Mouse (Mus musculus) WW6 (cell line): ENCODE measurements around the gene Fhad1.

Experiments
- DNase-seq: peaks from one replicate; pipeline ENCODE4 v3.0.0-alpha.2; 2013; ENCODE audit warnings: low read depth, low spot score

Fhad1 gene

GRCm38 (mm10) chr4:142044452-142044851, 29.6 kb upstream of the Fhad1 start:
- no peak for DNase-seq

- DNase-seq = no peak
Observed at GRCm38 (mm10) chr4:142039662-142040353, 24.9 kb upstream of the Fhad1 start.

GRCm38 (mm10) chr4:142037897-142038296, 23.0 kb upstream of the Fhad1 start:
- DNase-seq = no peak

- no peak for DNase-seq
Observed at GRCm38 (mm10) chr4:142028533-142028932, 13.7 kb upstream of the Fhad1 start.

- DNase-seq = no peak
Observed at GRCm38 (mm10) chr4:142026965-142027364, 12.1 kb upstream of the Fhad1 start.

- no peak for DNase-seq
Observed at GRCm38 (mm10) chr4:142024536-142024935, 9.7 kb upstream of the Fhad1 start.

- DNase-seq = no peak
Observed at GRCm38 (mm10) chr4:142023166-142023565, 8.3 kb upstream of the Fhad1 start.

DNA sequence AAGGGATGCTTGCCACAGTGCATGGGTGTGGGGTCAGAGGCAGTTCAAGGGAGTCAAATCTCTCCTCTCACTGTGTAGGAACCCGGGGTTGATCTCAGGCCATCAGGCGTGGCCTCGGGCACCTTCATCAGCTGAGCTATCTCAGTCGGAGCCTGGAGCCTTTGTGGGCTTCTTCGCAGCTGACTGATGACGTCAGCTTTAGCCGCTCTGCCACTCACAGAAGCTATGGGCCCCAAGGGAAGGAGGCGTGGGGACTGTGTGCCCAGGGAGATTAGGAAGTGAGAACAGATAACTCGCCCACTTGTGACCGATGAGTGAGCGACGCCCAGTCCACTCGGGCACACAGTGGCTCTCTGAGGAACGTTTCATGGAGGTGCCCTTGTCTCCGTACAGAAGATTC, 2.8 kb upstream of the Fhad1 start:
- peak; percentile 52 for DNase-seq

DNA sequence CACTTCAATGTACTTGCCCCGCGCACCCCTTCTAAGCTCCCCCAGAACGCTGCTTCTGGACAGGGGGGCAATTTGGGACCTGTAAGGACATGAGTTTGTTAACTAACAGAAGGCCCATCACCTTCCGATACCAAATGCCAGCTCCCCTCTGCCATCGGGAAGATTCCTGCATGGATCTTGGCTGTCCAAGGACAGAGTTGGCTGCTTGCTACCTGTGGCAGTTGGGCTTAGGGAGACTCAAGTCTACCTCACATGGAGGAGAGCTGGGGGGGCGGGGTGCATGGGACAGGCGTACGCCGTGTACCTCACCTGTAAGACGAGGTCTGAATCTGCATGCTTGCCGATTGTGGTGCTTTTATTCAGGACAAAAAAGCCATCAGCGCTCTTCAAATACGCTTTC, 3.6 kb downstream of the Fhad1 start:
- no peak for DNase-seq

- no peak for DNase-seq
Observed at GRCm38 (mm10) chr4:142010441-142010840, 4.4 kb downstream of the Fhad1 start.

GRCm38 (mm10) chr4:142008206-142008605, 6.7 kb downstream of the Fhad1 start:
- DNase-seq = no peak

- DNase-seq = no peak
Observed at GRCm38 (mm10) chr4:142000581-142000980, 14.3 kb downstream of the Fhad1 start.

- no peak for DNase-seq
Observed at GRCm38 (mm10) chr4:141999494-142000074, 15.3 kb downstream of the Fhad1 start.

GRCm38 (mm10) chr4:141998282-141998821, 16.5 kb downstream of the Fhad1 start:
- DNase-seq = no peak

- DNase-seq = no peak
Observed at GRCm38 (mm10) chr4:141996880-141997279, 18.0 kb downstream of the Fhad1 start.

GRCm38 (mm10) chr4:141996086-141996485, 18.8 kb downstream of the Fhad1 start:
- DNase-seq = no peak

- DNase-seq = peak; percentile 86
Observed at GRCm38 (mm10) chr4:141994062-141994471, 20.8 kb downstream of the Fhad1 start.

DNA sequence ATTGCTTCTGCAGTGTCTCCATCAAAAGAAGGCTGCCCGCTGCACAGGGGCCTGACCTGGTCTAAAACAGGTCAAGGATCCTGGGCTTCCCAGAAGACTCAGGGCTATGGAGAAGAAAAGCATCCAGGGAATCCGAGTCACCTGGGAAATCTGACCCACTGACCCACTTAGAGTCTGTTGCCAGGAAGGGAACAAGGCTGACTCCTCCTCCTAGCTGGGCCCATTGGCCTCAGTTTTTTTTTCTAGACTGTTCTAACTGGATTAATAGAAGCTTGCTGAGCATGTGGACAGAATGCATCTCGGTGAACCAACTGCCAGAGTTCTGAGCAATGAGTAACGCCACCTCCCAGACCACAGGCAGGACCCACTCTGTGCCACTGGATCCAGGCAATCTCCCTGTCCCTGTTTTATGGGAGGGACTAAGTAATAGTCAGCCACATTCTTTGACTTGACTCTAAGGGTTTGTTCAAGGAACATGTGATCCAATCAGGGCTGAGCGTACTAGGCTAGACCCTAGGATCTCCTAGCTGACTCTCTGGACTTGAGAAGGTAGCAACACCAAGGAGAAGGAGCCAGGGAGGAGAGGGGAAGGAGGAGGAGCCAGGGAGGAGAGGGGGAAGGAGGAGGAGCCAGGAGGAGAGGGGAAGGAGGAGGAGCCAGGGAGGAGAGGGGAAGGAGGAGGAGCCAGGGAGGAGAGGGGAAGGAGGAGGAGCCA, 21.4 kb downstream of the Fhad1 start:
- DNase-seq = no peak

DNA sequence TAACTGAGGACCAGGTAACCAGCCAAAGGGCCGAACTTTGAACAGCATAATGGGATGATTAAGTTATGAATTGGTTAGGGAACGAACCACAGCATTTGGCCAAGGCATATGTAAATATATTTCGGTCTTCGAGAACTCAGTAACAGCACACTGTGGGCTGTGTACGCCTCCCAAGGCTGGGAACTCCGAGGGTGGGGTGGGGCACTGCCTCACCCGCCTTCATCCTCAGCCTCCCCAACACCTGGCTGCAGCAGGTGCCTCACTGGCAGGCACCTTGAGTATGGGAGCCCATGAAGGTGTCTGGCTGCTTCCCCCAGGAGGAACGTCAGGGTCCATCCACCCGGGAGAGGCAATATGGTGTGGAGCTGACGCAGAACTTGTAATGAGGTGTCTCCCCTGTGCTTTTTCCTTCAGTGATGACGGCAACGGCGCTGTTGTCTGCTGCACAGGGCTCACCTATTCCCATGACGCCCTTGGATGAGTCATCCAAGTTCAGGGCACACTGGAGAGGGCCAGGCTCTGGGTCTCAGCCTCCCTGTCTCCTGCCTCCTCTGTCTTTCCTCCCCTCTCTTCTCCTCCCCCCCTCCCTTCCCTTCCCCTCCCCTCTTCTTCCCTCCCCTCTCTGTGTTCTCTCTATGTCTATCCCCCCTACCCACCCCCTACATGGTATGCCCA, 22.2 kb downstream of the Fhad1 start:
- no peak for DNase-seq

GRCm38 (mm10) chr4:141988178-141988577, 26.7 kb downstream of the Fhad1 start:
- DNase-seq = no peak

DNA sequence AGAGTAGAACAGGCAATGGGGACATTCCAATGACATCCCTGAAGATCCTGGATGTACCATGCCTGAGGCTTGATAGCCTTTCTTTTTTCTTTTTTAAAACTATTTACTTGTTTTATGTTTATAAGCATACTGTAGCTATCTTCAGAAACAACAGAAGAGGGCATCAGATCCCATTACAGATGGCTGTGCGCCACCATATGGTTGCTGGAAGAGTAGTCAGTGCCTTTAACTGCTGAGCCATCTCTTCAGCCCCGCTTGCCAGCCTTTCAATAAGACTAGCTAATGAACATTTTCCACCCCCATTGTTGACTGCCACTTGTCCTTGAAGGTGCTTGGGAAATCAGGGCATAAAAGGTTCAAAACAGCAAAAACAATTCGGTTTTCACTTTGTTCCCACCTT, 31.2 kb downstream of the Fhad1 start:
- no peak for DNase-seq

DNA sequence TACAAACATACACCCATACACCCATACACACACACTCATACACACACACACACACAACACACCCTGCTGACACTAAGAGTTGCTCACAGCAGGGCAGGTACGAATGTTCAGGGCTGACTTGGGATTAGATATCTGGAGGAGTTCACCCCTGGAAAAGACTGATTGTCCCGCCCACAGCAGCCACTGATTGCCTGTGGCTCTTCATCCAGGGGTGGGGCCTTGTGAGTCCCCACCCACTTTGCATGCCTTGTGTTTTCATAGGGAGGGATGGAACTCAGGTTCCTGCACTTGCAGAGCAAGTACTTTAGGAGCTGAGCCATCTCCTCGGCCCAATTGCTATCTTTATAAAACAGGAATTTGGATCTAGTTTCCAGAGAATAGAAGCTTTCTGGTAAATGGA, 33.4 kb downstream of the Fhad1 start:
- no peak for DNase-seq
